ENCODE assay signal across 24 mouse cellular contexts in genomic region chr6:17109204-17109603, GRCm38 (mm10). TPM values are rescaled to one million over a fixed set of nuclear protein-coding genes. Genes with fewer than 3 reads are reported as not detected.
DNase-seq lines count a peak whose midpoint lies in the region; ATAC-seq and TF ChIP-seq lines count a peak whose summit lies in the region.
"Had no signal": no experiment of that assay in that cellular context is flagged by ENCODE, and none has a peak within 500 bp of the region (broad histone marks: within the 10 kb centered on the region; RNA-seq: fewer than 3 reads in every experiment).

No protein-coding gene starts in this region.

- no peak overlapping the region for H3K4me3 ChIP-seq in stomach, postnatal 0 days (ENCODE audit: low read depth, low read length)
- H3K4me3 ChIP-seq in thymus, adult 2 months (ENCODE audit: control insufficient read depth, insufficient read depth, low read length), result no peak overlapping the region
- no peak overlapping the region for H3K4me3 ChIP-seq in kidney, embryonic 15.5 days (replicated peaks)
- H3K4me3 ChIP-seq: heart, embryonic 12.5 days; hindbrain, embryonic 13.5 days; left cerebral cortex, adult 2 months; megakaryocyte, embryonic 14.5 days had no signal

- CTCF ChIA-PET in Patski (lab: Charles Lee), result interaction anchor here (0.8 to 2.1 kb wide), 3 partner anchors 80 to 481 kb away, joined by 3 to 7 read pairs (median 3); no protein-coding TSS in a partner anchor

- no peak for TF ChIP-seq EP300 in stomach, postnatal 0 days (optimal IDR thresholded peaks at IDR 0.05)

- H3K4me1 ChIP-seq in stomach, postnatal 0 days (replicated peaks; ENCODE audit: control insufficient read depth, insufficient read depth), result no peaks in the 10 kb centered on the region
- H3K4me1 ChIP-seq in thymus, adult 2 months (replicated peaks; ENCODE audit: control insufficient read depth, insufficient read depth, low read length), result no peaks in the 10 kb centered on the region
- H3K4me1 ChIP-seq in kidney, embryonic 15.5 days, result no peaks in the 10 kb centered on the region
- H3K4me1 ChIP-seq: heart, embryonic 12.5 days; hindbrain, embryonic 13.5 days; megakaryocyte, embryonic 14.5 days had no signal

- no peak overlapping the region for H3K4me2 ChIP-seq in stomach, postnatal 0 days (replicated peaks; ENCODE audit: low read depth)
- no peak overlapping the region for H3K4me2 ChIP-seq in kidney, embryonic 15.5 days
- H3K4me2 ChIP-seq: heart, embryonic 12.5 days; hindbrain, embryonic 13.5 days; liver, embryonic 11.5 days had no signal

- H3K9me3 ChIP-seq in stomach, postnatal 0 days (ENCODE audit: control insufficient read depth, low read length), result no peaks in the 10 kb centered on the region
- H3K9me3 ChIP-seq in kidney, embryonic 15.5 days (replicated peaks), result no peaks in the 10 kb centered on the region
- H3K9me3 ChIP-seq: G1E; heart, embryonic 12.5 days; hindbrain, embryonic 13.5 days; megakaryocyte, embryonic 14.5 days had no signal

- POLR2A ChIA-PET in Patski (lab: Charles Lee), result no interaction called here

- TF ChIP-seq CTCF in Patski (IDR thresholded peaks at IDR 0.05), result no peak
- no peak for TF ChIP-seq CTCF in stomach, postnatal 0 days (IDR thresholded peaks at IDR 0.05; ENCODE audit: low read depth)
- no peak for TF ChIP-seq CTCF in thymus, adult 2 months (IDR thresholded peaks at IDR 0.05; ENCODE audit: borderline replicate concordance, control insufficient read depth, extremely low read depth, insufficient read depth, low read length, poor library complexity)

- H3K9ac ChIP-seq in stomach, postnatal 0 days (ENCODE audit: low read length), result no peak overlapping the region
- H3K9ac ChIP-seq in kidney, embryonic 15.5 days, result no peak overlapping the region
- H3K9ac ChIP-seq: heart, embryonic 12.5 days; hindbrain, embryonic 13.5 days had no signal

- H3K27ac ChIP-seq in stomach, postnatal 0 days (replicated peaks), result peak overlapping the region; percentile 73
- H3K27ac ChIP-seq in thymus, adult 2 months (ENCODE audit: control insufficient read depth, insufficient read depth, low read length), result no peak overlapping the region
- H3K27ac ChIP-seq in kidney, embryonic 15.5 days, result no peak overlapping the region
- H3K27ac ChIP-seq: hindbrain, embryonic 13.5 days; left cerebral cortex, adult 2 months had no signal

- in situ Hi-C loops in Patski (cut with MboI; ENCODE audit: low pct_unique_long_range_greater_than_20kb), result loop anchor here (5.0 kb wide), 4 partner anchors 98 to 483 kb away; no protein-coding TSS in a partner anchor

- H3K36me3 ChIP-seq in stomach, postnatal 0 days (ENCODE audit: control insufficient read depth, insufficient read depth, low read length), result no peaks in the 10 kb centered on the region; the same call in 1 of the 2 replicates
- H3K36me3 ChIP-seq in thymus, adult 2 months (ENCODE audit: control insufficient read depth, insufficient read depth, low read length), result no peaks in the 10 kb centered on the region
- H3K36me3 ChIP-seq in kidney, embryonic 15.5 days, result peaks cover 10% of the 10 kb centered on the region
- H3K36me3 ChIP-seq: G1E; heart, embryonic 12.5 days had no signal

- DNase-seq in lung, postnatal 25 days (ENCODE audit: low spot score), result peak; percentile 64
- DNase-seq in lung, postnatal 14 days, result no peak
- no peak for DNase-seq in Patski (ENCODE audit: low read depth, low spot score)
- DNase-seq in stomach, postnatal 0 days (ENCODE audit: low spot score), result no peak
- no peak for DNase-seq in c-Kit-positive CD71-positive TER-119-positive erythroid progenitor cells, embryonic 14.5 days (ENCODE audit: low spot score)
- no peak for DNase-seq in thymus, adult 2 months
- DNase-seq: adrenal gland, adult 8-10 months; cerebellum, adult 11 months; cerebellum, postnatal 14 days; heart, postnatal 14 days; kidney, postnatal 4 days; layer of hippocampus, adult 9-11 months; midbrain, embryonic 14.5 days; right cerebral cortex, postnatal 14 days; thymus, postnatal 14 days had no signal

- 48% methylated on average over 4 of the region's 4 CpGs for WGBS in stomach, postnatal 0 days
- 95% methylated on average over 4 of the region's 4 CpGs for WGBS in thymus, adult 2 months
- 85% methylated on average over 4 of the region's 4 CpGs for WGBS in kidney, embryonic 15.5 days

- no peak for TF ChIP-seq POLR2A in thymus, adult 2 months (IDR thresholded peaks at IDR 0.05; ENCODE audit: control insufficient read depth, extremely low read depth, insufficient read depth, low read length, poor library complexity)

- peak; percentile 81 for ATAC-seq in Patski
- ATAC-seq in granulocyte monocyte progenitor cell, adult 5-6 weeks (replicated peaks; ENCODE audit: poor library complexity, severe bottlenecking), result peak; percentile 78
- ATAC-seq in stomach, postnatal 0 days (ENCODE audit: low FRiP score, low TSS enrichment), result peak; percentile 58; the same call in 1 of the 2 replicates
- ATAC-seq in kidney, embryonic 15.5 days (replicated peaks; ENCODE audit: low FRiP score), result no peak
- ATAC-seq: forebrain, embryonic 14.5 days had no signal

- no peaks in the 10 kb centered on the region for H3K27me3 ChIP-seq in Patski
- H3K27me3 ChIP-seq in stomach, postnatal 0 days (ENCODE audit: control insufficient read depth, insufficient read depth, low read length), result no peaks in the 10 kb centered on the region
- no peaks in the 10 kb centered on the region for H3K27me3 ChIP-seq in thymus, adult 2 months (ENCODE audit: control insufficient read depth, insufficient read depth, low read length)
- H3K27me3 ChIP-seq in kidney, embryonic 15.5 days, result no peaks in the 10 kb centered on the region
- H3K27me3 ChIP-seq: heart, embryonic 12.5 days; hindbrain, embryonic 13.5 days; megakaryocyte, embryonic 14.5 days had no signal

RNA-seq across cellular contexts. Expression of gene Tes, which starts 44.3 kb away (rescaled TPM):
- polyA plus RNA-seq in Patski (2021), result 104 TPM
- total RNA-seq in granulocyte monocyte progenitor cell, adult 5-6 weeks (2014; fragmentation: Nextera tagmentation), result 27.5 and 37.4 TPM in 2 replicates
- 40.0 and 47.5 TPM in 2 replicates for total RNA-seq in granulocyte monocyte progenitor cell, adult 5-6 weeks (2017)
- 111 and 114 TPM in 2 replicates for polyA plus RNA-seq in stomach, postnatal 0 days (2015; fragmentation: Nextera tagmentation; extraction: Ambion mirVana)
- polyA plus RNA-seq in thymus, adult 2 months (2012; rRNA removed), result 48.6 and 59.2 TPM in 2 replicates
- 70.5 and 72.6 TPM in 2 replicates for polyA plus RNA-seq in kidney, embryonic 15.5 days (2015; fragmentation: Nextera tagmentation; extraction: Ambion mirVana)
- polyA plus RNA-seq: G1E had no signal
